Mouse (Mus musculus): Measurements from ENCODE around the gene Eif5. TPM values are rescaled to one million over a fixed set of nuclear protein-coding genes. Genes with fewer than 3 reads are reported as not detected.
A peak's percentile ranks its signal among the peaks of the same experiment; 100 is the strongest.
"Not testable (repeated sequence)": the region's sequence is repeated elsewhere in the genome, so short reads cannot be mapped to it uniquely, and the experiment has no call there.

Eif5 gene
- total RNA-seq (2021): 100 to 1,000 TPM; 196 to 199 TPM

DNA sequence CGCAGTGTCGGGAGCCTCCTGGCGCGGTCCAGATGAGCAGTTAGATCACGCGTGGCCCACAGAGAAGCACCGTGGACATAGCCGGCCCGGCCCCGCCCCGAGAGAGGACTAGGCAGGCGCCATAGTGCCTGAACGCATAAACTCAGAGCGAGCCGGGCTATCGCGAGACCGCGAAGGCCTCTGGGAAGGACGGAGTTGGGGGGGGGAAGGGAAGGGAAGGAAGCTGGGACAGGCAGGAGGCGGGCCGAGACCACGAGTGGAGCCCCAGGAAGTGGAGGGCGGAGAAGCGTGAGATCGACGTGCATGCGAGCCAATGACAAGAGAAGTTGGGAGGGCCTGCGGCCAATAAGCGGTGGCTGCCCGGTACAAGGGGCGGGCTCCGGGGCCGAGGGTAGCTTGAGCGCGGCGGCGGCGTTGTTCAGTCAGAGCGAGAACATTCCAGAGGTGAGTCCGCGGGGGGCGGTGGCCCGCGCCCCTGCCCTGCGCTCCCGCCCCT, at the start of gene Eif5:
Gene Eif5 (plus strand): TSS at position 221 of the 496 bp plus-strand sequence.
- DNase-seq: peak; percentile 99 to 100
- intact Hi-C loops (cut with DNase I): loop anchor here (2.0 kb wide), 1 partner anchor 35 kb away; no protein-coding TSS in a partner anchor

- DNase-seq: no peak
- intact Hi-C loops (cut with DNase I): no loop called here
These were observed 48.5 kb upstream of the Eif5 start for GRCm38 (mm10) chr12:111489261-111489865.

GRCm38 (mm10) chr12:111494931-111495330, 42.9 kb upstream of the Eif5 start:
- DNase-seq: no peak
- intact Hi-C loops (cut with DNase I): no loop called here

- intact Hi-C loops (cut with DNase I): no loop called here
- DNase-seq: no peak
These were observed 40.7 kb upstream of the Eif5 start for GRCm38 (mm10) chr12:111497076-111497475.

GRCm38 (mm10) chr12:111499617-111500016, 38.2 kb upstream of the Eif5 start:
- intact Hi-C loops (cut with DNase I): no loop called here
- DNase-seq: no peak

- no peak for DNase-seq
- intact Hi-C loops (cut with DNase I): no loop called here
These were observed 37.1 kb upstream of the Eif5 start for GRCm38 (mm10) chr12:111500725-111501124.

DNA sequence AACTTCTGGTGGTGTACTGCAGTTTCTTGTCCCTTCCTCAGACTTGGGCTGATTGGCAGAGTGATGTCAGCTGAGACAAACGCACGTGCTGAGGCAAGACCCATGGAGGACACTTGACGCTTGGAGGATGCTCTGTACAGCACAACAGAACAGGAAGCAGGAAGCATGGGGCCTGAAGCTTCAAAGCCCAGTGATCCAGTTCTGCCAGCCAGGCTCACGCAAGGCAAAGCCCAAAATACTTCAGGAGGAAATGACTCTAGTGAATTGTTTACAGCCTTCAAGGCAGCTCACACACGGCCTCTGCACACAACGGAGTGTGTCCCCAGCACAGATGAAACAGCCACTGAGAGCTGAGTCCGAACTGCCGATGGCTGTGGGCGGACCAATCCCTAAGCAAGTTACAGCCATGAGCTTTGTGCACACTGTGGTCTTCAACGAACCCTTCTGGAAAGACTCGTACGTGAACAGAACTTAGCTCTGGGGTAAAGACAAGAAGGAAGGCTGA, 34.7 kb upstream of the Eif5 start:
- no peak for DNase-seq
- intact Hi-C loops (cut with DNase I): no loop called here

DNA sequence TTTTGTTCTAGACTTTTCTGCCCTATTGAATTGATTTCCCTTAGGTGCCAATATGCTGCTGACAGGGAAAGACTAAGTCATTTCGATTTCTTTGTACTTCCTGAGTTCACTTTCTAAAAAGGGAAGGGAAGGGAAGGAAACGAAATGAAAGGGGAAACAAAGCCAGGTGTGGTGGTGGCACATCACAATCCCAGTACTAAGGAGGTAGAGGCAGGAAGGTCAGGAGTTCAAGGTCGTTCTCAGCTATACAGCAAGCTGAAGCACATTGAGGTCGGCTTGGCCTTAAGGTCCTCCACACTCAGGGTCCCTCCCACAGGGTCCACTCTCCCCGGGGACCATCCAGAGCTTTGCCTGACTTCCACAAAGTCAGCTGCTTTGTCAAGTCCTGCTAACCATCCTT, 34.2 kb upstream of the Eif5 start:
- intact Hi-C loops (cut with DNase I): no loop called here
- no peak for DNase-seq

GRCm38 (mm10) chr12:111504904-111505303, 32.9 kb upstream of the Eif5 start:
- intact Hi-C loops (cut with DNase I): loop anchor here (1.0 kb wide), 1 partner anchor 80 kb away; no protein-coding TSS in a partner anchor
- peak; percentile 97 to 98 for DNase-seq

- DNase-seq: no peak
- intact Hi-C loops (cut with DNase I): no loop called here
These were observed 30.8 kb upstream of the Eif5 start for GRCm38 (mm10) chr12:111507001-111507400.

GRCm38 (mm10) chr12:111507962-111508361, 29.9 kb upstream of the Eif5 start:
- no peak for DNase-seq
- intact Hi-C loops (cut with DNase I): no loop called here

DNA sequence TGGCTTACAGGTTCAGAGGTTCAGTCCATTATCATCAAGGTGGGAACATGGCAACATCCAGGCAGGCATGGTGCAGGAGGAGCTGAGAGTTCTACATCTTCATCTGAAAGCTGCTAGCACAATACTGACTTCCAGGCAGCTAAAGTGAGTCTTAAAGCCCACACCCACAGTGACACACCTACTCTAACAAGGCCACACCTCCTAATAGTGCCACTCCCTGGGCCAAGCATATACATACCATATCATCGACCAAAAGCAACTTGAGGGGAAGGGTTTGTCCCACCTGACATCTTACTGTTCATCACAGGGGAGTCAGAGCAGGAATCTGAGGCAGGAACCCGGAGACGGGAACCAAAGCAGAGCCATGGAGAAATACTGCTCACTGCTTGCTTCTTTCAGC, 29.4 kb upstream of the Eif5 start:
- DNase-seq; intact Hi-C loops (cut with DNase I): not testable (repeated sequence)

- intact Hi-C loops (cut with DNase I): no loop called here
These were observed 25.2 kb upstream of the Eif5 start for GRCm38 (mm10) chr12:111512572-111513063.

DNA sequence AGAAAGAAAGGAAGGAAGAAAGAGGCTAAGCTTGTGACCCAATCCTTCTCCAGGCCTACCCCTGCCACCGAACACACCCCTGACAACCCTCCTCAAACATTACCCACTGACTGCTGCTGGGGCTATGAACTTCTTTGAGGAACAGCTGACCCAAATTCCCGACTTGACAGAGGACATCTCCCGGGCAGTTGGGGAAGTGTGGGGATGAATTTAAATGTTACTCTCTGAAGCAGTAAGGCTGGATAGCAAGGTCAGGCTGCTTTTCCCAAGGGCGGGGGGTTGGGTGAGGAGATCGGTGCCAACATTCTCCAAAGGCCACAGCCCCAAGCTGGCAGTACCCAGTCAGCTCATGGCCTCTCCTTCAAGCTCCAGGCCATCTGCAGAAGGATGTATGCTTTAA, 24.1 kb upstream of the Eif5 start:
- peak; percentile 29 to 41 for DNase-seq
- intact Hi-C loops (cut with DNase I): no loop called here

More at GRCm38 (mm10) chr12:111512572-111513063, 25.2 kb upstream of the Eif5 start:
- DNase-seq: no peak

- intact Hi-C loops (cut with DNase I): no loop called here
- peak in 1 of 2 experiments; percentile 21 for DNase-seq
These were observed 23.5 kb upstream of the Eif5 start for GRCm38 (mm10) chr12:111514231-111514792.

DNA sequence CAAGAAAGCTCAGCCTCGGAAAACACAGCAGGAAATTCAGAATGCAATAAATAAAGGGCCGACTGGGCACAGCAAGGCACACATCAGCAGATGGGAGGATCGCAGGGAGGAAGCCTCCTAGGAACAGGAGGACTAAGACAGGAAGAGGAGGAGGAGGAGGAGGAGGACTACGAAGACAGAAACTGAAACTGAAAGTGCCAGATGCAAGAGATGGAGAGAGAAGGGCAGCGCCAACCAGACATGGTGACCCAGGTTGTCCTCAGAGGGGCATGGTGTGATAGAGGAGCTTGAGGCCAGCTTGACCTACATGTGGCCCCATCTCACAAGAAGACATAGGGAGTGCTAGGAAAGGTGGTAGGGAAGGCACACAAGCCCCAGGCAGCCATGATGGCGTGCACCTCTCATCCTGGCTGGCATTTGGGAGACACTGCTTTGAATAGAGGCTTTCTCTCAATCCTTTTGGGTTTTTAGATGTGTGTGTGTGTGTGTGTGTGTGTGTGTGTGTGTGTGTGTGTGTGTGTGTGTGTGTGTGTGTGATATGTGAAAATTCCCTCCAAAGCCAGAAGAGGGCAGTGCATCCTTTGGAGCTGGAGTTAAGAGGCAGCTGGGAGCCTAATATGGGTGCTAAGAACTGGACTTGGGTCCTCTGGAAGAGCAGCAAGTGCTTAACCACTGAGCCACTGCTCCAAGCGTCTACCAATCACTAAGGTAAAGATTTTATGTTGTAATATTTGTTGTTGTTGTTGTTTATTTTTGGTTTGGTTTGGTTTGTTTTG, 22.8 kb upstream of the Eif5 start:
- intact Hi-C loops (cut with DNase I): no loop called here
- DNase-seq: no peak

GRCm38 (mm10) chr12:111515920-111516319, 21.9 kb upstream of the Eif5 start:
- intact Hi-C loops (cut with DNase I): no loop called here
- no peak for DNase-seq

DNA sequence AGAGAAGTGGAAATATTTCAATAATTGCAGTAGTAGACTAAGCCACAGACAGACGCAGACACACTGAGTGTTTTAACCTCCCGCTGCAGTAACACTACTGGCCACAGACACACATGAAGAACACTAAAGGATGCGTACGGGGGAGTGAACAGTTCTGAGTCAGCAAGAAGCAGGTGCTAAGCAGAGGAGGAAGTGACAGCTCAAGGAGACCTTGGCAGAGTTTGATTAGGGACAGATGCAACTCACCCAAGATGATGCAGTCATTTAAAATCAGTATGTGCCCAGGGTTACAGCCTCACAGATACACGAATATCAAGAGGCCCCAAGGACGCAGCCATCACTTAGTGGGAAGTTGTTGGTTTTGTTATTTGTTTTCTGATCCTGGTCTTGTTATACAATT, 21.0 kb upstream of the Eif5 start:
- intact Hi-C loops (cut with DNase I): no loop called here
- DNase-seq: no peak

DNA sequence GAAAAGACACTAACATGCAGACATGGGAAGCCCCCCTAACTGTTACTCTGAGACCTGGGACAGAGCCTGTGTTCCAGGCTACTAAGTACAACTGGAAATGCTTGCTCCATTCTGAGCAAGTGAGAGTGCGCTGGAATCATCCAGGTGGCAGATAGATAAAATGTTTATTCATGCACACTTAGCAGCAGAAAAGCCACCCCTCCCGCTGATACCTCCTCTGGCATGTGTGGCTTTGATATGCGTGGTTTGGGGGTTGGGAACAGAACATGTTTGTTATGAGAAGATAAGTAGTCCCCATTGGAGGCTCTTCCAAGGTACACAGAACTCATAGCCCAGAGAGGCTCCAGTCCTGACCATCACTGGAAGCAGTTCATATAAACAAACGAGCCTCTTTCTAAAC, 19.9 kb upstream of the Eif5 start:
- intact Hi-C loops (cut with DNase I): no loop called here
- DNase-seq: no peak

- intact Hi-C loops (cut with DNase I): no loop called here
- no peak for DNase-seq
These were observed 19.4 kb upstream of the Eif5 start for GRCm38 (mm10) chr12:111518391-111518790.

GRCm38 (mm10) chr12:111519821-111520220, 18.0 kb upstream of the Eif5 start:
- intact Hi-C loops (cut with DNase I): no loop called here
- DNase-seq: no peak

Data from heart, postnatal 10 days (tissue).